Mouse (Mus musculus) embryonic stem cell, embryonic (primary cell): ENCODE data around the gene Tmem9b.

ENCODE experiments used
- CTCF ChIA-PET, 4 experiments: fragments of 300-600 bp in 2 of 4; fragments of 350-600 bp in 2 of 4; sonication (Branson Sonifier 250); formaldehyde crosslinking; loops; one replicate each; lab custom pipeline; 2022; ENCODE audit warnings: inconsistent platforms in 2 of 4; lab: Charles Lee
- POLR2A ChIA-PET, 4 experiments: fragments of 300-600 bp in 2 of 4; fragments of 350-600 bp in 2 of 4; sonication (Branson Sonifier 250); formaldehyde crosslinking; loops; one replicate each; lab custom pipeline; 2022; ENCODE audit warnings: antibody characterized with exemption in 4 of 4, inconsistent platforms in 1 of 4; lab: Charles Lee

The Tmem9b gene

GRCm38 (mm10) chr7:109756291-109756690 is 3.6 kb upstream of the Tmem9b start:
- CTCF ChIA-PET, result no interaction called here
- POLR2A ChIA-PET, result interaction anchor here in 1 of 4 experiments (0.6 kb wide), 1 partner anchor 126 kb away, joined by 3 read pairs; no protein-coding TSS in a partner anchor

- ChIA-PET POLR2A (no interaction called here), CTCF (no interaction called here)
Measured at GRCm38 (mm10) chr7:109754034-109754433, 1.4 kb upstream of the Tmem9b start.

GRCm38 (mm10) chr7:109751427-109752007 is 1.2 kb downstream of the Tmem9b start:
- ChIA-PET POLR2A (interaction anchor here in 3 of 4 experiments (0.5 to 2.2 kb wide), 36 partner anchors 10 to 310 kb away, joined by 3 to 18 read pairs (median 3); partner anchors contain the start of genes Akip1 (in 2 of the 3), Nrip3 (in 2 of the 3), Rpl27a (in 2 of the 3) and St5 (in 2 of the 3)), CTCF (interaction anchor here in 3 of 4 experiments (0.5 to 1.4 kb wide), 5 partner anchors 14 to 137 kb away, joined by 3 to 10 read pairs (median 3); no protein-coding TSS in a partner anchor)

- POLR2A ChIA-PET, result interaction anchor here in 2 of 4 experiments (0.6 to 2.5 kb wide), 8 partner anchors 14 to 238 kb away, joined by 3 to 12 read pairs (median 3); no protein-coding TSS in a partner anchor
Measured at GRCm38 (mm10) chr7:109747747-109748146, 4.9 kb downstream of the Tmem9b start.

GRCm38 (mm10) chr7:109741703-109742102 is 11.0 kb downstream of the Tmem9b start:
- ChIA-PET CTCF (no interaction called here), POLR2A (interaction anchor here in 1 of 4 experiments (1.0 to 1.3 kb wide), 2 partner anchors 8 to 38 kb away, joined by 3 read pairs; partner anchors contain the start of genes Akip1 and St5)

More at GRCm38 (mm10) chr7:109747747-109748146, 4.9 kb downstream of the Tmem9b start:
- CTCF ChIA-PET, result interaction anchor here in 1 of 4 experiments (0.6 kb wide), 1 partner anchor 15 kb away, joined by 12 read pairs; no protein-coding TSS in a partner anchor

GRCm38 (mm10) chr7:109741060-109741459 is 11.6 kb downstream of the Tmem9b start:
- POLR2A ChIA-PET, result interaction anchor here in 1 of 4 experiments (1.3 kb wide), 1 partner anchor 37 kb away, joined by 3 read pairs; the partner anchor contains the start of genes Akip1 and St5

GRCm38 (mm10) chr7:109739822-109740370 is 12.8 kb downstream of the Tmem9b start:
- CTCF ChIA-PET, result no interaction called here
- POLR2A ChIA-PET, result no interaction called here

More at GRCm38 (mm10) chr7:109741060-109741459, 11.6 kb downstream of the Tmem9b start:
- CTCF ChIA-PET, result no interaction called here

- CTCF ChIA-PET, result no interaction called here
- POLR2A ChIA-PET, result no interaction called here
Measured at GRCm38 (mm10) chr7:109734806-109735205, 17.9 kb downstream of the Tmem9b start.

- POLR2A ChIA-PET, result interaction anchor here in 2 of 4 experiments (0.6 to 0.9 kb wide), 5 partner anchors 8 to 206 kb away, joined by 3 to 4 read pairs (median 3); partner anchors contain the start of genes BC051019 (in 1 of the 2) and Tmem9b (in 1 of the 2)
- CTCF ChIA-PET, result no interaction called here
Measured at GRCm38 (mm10) chr7:109731626-109732025, 21.0 kb downstream of the Tmem9b start, which contains the start of gene Ascl3. Gene Ascl3 (minus strand): TSS chr7:109731726.

- ChIA-PET POLR2A (interaction anchor here in 3 of 4 experiments (0.6 to 2.0 kb wide), 15 partner anchors 8 to 338 kb away, joined by 3 to 7 read pairs (median 3); partner anchors contain the start of genes Akip1 (in 2 of the 3), Rpl27a (in 2 of the 3), St5 (in 2 of the 3) and Ascl3 (in 1 of the 3)), CTCF (interaction anchor here in 3 of 4 experiments (0.7 to 1.6 kb wide), 3 partner anchors 21 to 169 kb away, joined by 3 to 5 read pairs (median 4); no protein-coding TSS in a partner anchor)
Measured at GRCm38 (mm10) chr7:109723697-109724096, 29.0 kb downstream of the Tmem9b start, which contains the start of gene BC051019. Gene BC051019 (minus strand): TSS chr7:109723850.

- ChIA-PET CTCF (interaction anchor here in 1 of 4 experiments (1.6 kb wide), 1 partner anchor 169 kb away, joined by 5 read pairs; no protein-coding TSS in a partner anchor), POLR2A (interaction anchor here in 2 of 4 experiments (0.8 to 2.0 kb wide), 11 partner anchors 8 to 204 kb away, joined by 3 to 7 read pairs (median 3); partner anchors contain the start of genes Akip1 (in 1 of the 2), Ascl3 (in 1 of the 2), Nrip3 (in 1 of the 2) and Rpl27a (in 1 of the 2))
Measured at GRCm38 (mm10) chr7:109723114-109723513, 29.6 kb downstream of the Tmem9b start.

GRCm38 (mm10) chr7:109722618-109723017 is 30.1 kb downstream of the Tmem9b start:
- POLR2A ChIA-PET, result interaction anchor here in 1 of 4 experiments (0.8 to 2.0 kb wide), 3 partner anchors 9 to 184 kb away, joined by 3 to 7 read pairs (median 3); partner anchors contain the start of genes Akip1, Ascl3 and St5
- CTCF ChIA-PET, result interaction anchor here in 1 of 4 experiments (1.6 kb wide), 1 partner anchor 170 kb away, joined by 5 read pairs; no protein-coding TSS in a partner anchor

- POLR2A ChIA-PET, result interaction anchor here (0.7 to 1.9 kb wide), 9 partner anchors 15 to 296 kb away, joined by 3 to 12 read pairs (median 4); partner anchors contain the start of genes Akip1 (in 2 of the 4), Rpl27a (in 2 of the 4) and St5 (in 2 of the 4)
- CTCF ChIA-PET, result interaction anchor here (0.6 to 1.5 kb wide), 14 partner anchors 13 to 1046 kb away, joined by 3 to 6 read pairs (median 3); partner anchors contain the start of genes Akip1 (in 1 of the 4), St5 (in 1 of the 4) and Trim66 (in 1 of the 4)
Measured at GRCm38 (mm10) chr7:109719286-109719685, 33.4 kb downstream of the Tmem9b start.

GRCm38 (mm10) chr7:109713434-109713982 is 39.2 kb downstream of the Tmem9b start:
- CTCF ChIA-PET, result no interaction called here

GRCm38 (mm10) chr7:109712198-109712597 is 40.5 kb downstream of the Tmem9b start:
- CTCF ChIA-PET, result no interaction called here
- POLR2A ChIA-PET, result interaction anchor here in 2 of 4 experiments (1.2 to 3.1 kb wide), 4 partner anchors 9 to 193 kb away, joined by 3 to 13 read pairs (median 6); partner anchors contain the start of genes Akip1 (in 1 of the 2), Rpl27a (in 1 of the 2) and St5 (in 1 of the 2)

More at GRCm38 (mm10) chr7:109713434-109713982, 39.2 kb downstream of the Tmem9b start:
- POLR2A ChIA-PET, result interaction anchor here in 3 of 4 experiments (0.6 to 3.1 kb wide), 6 partner anchors 10 to 202 kb away, joined by 3 to 13 read pairs (median 4); partner anchors contain the start of genes Akip1 (in 1 of the 3), BC051019 (in 1 of the 3), Rpl27a (in 1 of the 3) and St5 (in 1 of the 3)

GRCm38 (mm10) chr7:109710069-109710468 is 42.6 kb downstream of the Tmem9b start:
- POLR2A ChIA-PET, result no interaction called here
- CTCF ChIA-PET, result interaction anchor here in 2 of 4 experiments (0.6 to 1.0 kb wide), 3 partner anchors 15 to 571 kb away, joined by 3 to 7 read pairs (median 4); no protein-coding TSS in a partner anchor

GRCm38 (mm10) chr7:109708961-109709382 is 43.7 kb downstream of the Tmem9b start:
- POLR2A ChIA-PET, result interaction anchor here in 3 of 4 experiments (1.0 to 1.8 kb wide), 5 partner anchors 12 to 190 kb away, joined by 3 to 9 read pairs (median 3); partner anchors contain the start of gene Rpl27a (in 2 of the 3)
- CTCF ChIA-PET, result interaction anchor here in 2 of 4 experiments (0.6 to 1.0 kb wide), 2 partner anchors 14 to 184 kb away, joined by 3 read pairs; no protein-coding TSS in a partner anchor
